Mouse (Mus musculus) embryonic facial prominence, embryonic 12.5 days (tissue): Measurements from ENCODE around the gene Serpinb1b. TPM values are rescaled to one million over a fixed set of nuclear protein-coding genes. Genes with fewer than 3 reads are reported as not detected.
"Not testable (repeated sequence)": the region's sequence is repeated elsewhere in the genome, so short reads cannot be mapped to it uniquely, and the experiment has no call there.

Experiments
- ATAC-seq: fragments of 200-750 bp; cut with Nextera tagmentation; 2 replicates; pipeline ENCODE4 v1.8.0; 2017; ENCODE audit not compliant: insufficient number of reproducible peaks, insufficient read depth, low FRiP score, low TSS enrichment
- H3K27ac ChIP-seq: fragments of 300-500 bp; sonication (generic); 2 replicates; pipeline ENCODE4 v1.5.1; 2016; ENCODE audit warnings: mild to moderate bottlenecking
- H3K27me3 ChIP-seq: fragments of 300-500 bp; sonication (generic); 2 replicates; pipeline ENCODE4 v1.6.1; 2016; ENCODE audit warnings: mild to moderate bottlenecking, moderate library complexity
- H3K36me3 ChIP-seq: fragments of 300-500 bp; sonication (generic); 2 replicates; pipeline ENCODE4 v1.6.1; 2016; ENCODE audit warnings: mild to moderate bottlenecking
- H3K4me1 ChIP-seq: fragments of 300-500 bp; sonication (generic); 2 replicates; pipeline ENCODE4 v1.6.1; 2016
- H3K4me2 ChIP-seq: fragments of 300-500 bp; sonication (generic); replicated peaks from 2 replicates; pipeline ENCODE4 v1.6.1; 2016; ENCODE audit warnings: mild to moderate bottlenecking, moderate library complexity
- H3K4me3 ChIP-seq: fragments of 300-500 bp; sonication (generic); 2 replicates; pipeline ENCODE4 v1.5.1; 2016; ENCODE audit warnings: mild to moderate bottlenecking
- H3K9ac ChIP-seq: fragments of 300-500 bp; sonication (generic); 2 replicates; pipeline ENCODE4 v1.6.1; 2016; ENCODE audit warnings: mild to moderate bottlenecking, moderate library complexity
- H3K9me3 ChIP-seq: fragments of 300-500 bp; sonication (generic); 2 replicates; pipeline ENCODE4 v1.6.1; 2016; ENCODE audit warnings: mild to moderate bottlenecking, moderate library complexity
- WGBS: fragments of 180-500 bp; shearing (Covaris S2); methylation state at CpG from one replicate; pipeline ENCODE4 v1.1.7; 2016; 5-methylcytosine and 5-hydroxymethylcytosine counted together
- polyA plus RNA-seq: library from polyadenylated mRNA; unstranded; fragments of >200 nt; fragmentation: Nextera tagmentation; extraction: Ambion mirVana; gene quantifications from 2 replicates; pipeline ENCODE4 v1.2.1, GENCODE M21; 2016

Serpinb1b gene
- 0.15 and 1.3 TPM in 2 replicates for polyA plus RNA-seq

DNA sequence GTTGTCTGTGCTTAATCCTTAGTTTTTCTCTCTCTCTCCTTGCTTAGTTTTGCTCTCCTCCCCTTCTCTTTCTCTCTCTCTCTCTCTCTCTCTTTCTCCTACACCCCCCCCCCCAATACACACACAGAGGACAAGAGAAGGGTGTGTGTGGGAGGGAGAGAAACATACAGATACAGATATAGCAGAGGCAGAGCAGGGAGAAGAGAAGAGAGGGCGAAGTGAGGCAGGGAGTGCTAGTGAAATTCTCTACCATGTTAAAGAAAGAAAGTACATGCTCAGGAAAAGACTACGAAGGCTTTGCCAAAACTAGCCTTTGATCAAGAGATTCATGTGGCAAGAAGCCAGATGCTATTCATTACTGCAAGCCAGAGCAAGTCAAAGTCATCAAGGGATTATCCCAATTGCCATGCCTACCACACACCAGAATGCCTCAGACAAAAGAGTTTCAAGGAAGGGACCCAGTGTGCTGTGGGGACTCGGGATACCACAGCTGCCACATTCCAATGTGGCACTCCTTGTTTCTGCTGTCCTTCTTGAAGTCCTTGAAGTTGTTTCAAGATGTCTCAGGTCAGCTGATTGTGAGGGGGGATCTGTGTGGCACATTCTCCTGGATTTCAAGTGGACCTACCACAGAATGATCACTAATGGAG is at the start of gene Serpinb1b:
Gene Serpinb1b (plus strand): TSS at position 520 of the 650 bp plus-strand sequence.
- H3K4me2 ChIP-seq, result no peak within 1 kb of the TSS
- no peaks in the 10 kb centered on the region for H3K27me3 ChIP-seq
- H3K9ac ChIP-seq, result no peak within 1 kb of the TSS
- 31% methylated on average over 3 of the region's 3 CpGs for WGBS
- H3K9me3 ChIP-seq, result no peaks in the 10 kb centered on the region
- H3K4me3 ChIP-seq, result no peak within 1 kb of the TSS
- ATAC-seq, result no peak
- H3K4me1 ChIP-seq, result no peaks in the 10 kb centered on the region
- H3K36me3 ChIP-seq, result no peaks in the 10 kb centered on the region
- no peak within 1 kb of the TSS for H3K27ac ChIP-seq

DNA sequence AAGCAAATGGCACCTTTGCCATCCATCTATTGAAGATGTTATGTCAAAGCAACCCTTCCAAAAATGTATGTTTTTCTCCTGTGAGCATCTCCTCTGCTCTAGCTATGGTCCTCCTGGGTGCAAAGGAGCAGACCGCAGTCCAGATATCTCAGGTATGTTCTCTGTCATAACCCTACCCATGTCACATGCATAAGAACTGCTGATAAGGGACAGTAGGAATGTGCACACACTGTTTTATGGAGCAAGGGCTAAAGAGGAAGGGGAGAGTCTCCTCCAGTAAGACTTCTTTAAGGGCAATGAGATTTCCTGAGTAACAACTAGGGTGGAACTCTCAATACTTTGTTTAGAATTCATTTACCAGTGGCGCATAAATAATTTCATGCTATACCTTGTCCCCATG is 48.9 kb upstream of the Serpinb1b start:
- not testable (repeated sequence) for H3K9me3 ChIP-seq, ATAC-seq, H3K27me3 ChIP-seq, H3K4me1 ChIP-seq, H3K4me2 ChIP-seq, H3K36me3 ChIP-seq, H3K9ac ChIP-seq, H3K27ac ChIP-seq, H3K4me3 ChIP-seq
- WGBS, result 100% methylated on average over 2 of the region's 2 CpGs

DNA sequence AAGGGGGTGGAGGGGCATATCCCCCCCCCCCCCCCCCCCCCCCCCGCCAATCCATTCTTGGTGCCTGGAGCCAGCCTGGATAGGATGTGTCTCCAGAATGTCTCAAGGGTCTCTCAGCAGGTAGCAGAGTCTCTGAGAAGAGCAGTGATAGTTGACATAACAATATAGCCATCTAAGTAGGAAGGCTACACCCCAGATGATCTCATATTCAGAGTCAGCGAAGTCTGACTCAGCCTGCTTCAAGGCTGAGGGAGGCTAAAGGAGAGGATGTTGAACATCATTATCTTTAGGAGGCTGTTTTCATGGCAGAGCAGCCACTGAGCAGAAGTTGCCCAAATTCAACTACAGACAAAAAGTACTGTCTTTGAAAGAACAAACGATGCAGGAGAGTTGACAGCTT is 48.1 kb upstream of the Serpinb1b start:
- H3K4me2 ChIP-seq, result no peak overlapping the region
- H3K9me3 ChIP-seq, result no peaks in the 10 kb centered on the region
- no peaks in the 10 kb centered on the region for H3K4me1 ChIP-seq
- 79% methylated on average over 3 of the region's 3 CpGs for WGBS
- no peak overlapping the region for H3K9ac ChIP-seq
- H3K36me3 ChIP-seq, result no peaks in the 10 kb centered on the region
- no peak for ATAC-seq
- no peak overlapping the region for H3K27ac ChIP-seq
- H3K27me3 ChIP-seq, result no peaks in the 10 kb centered on the region
- no peak overlapping the region for H3K4me3 ChIP-seq

DNA sequence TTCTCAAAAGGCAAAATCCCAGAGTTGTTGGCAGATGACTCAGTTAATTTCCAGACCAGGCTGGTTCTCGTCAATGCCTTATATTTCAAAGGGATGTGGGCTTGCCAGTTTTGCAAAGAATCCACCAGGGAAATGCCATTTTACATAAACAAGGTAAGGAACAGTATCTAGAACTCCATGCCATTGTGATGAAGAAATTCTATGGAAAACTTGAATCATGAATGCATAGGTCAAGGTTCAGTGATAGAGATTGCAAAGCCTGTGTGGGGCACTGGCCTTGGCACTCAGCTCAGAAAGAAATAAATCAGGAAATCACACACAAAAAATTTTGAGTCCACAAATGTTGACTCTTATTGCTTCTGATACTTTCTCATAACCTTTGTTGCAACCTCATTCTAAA is 42.9 kb upstream of the Serpinb1b start:
- H3K9me3 ChIP-seq, result no peaks in the 10 kb centered on the region
- ATAC-seq, result no peak
- no peak overlapping the region for H3K27ac ChIP-seq
- WGBS, result 62% methylated on average over 1 of the region's 1 CpGs
- no peak overlapping the region for H3K4me2 ChIP-seq
- no peaks in the 10 kb centered on the region for H3K36me3 ChIP-seq
- no peak overlapping the region for H3K4me3 ChIP-seq
- no peaks in the 10 kb centered on the region for H3K27me3 ChIP-seq
- H3K4me1 ChIP-seq, result no peaks in the 10 kb centered on the region
- no peak overlapping the region for H3K9ac ChIP-seq

DNA sequence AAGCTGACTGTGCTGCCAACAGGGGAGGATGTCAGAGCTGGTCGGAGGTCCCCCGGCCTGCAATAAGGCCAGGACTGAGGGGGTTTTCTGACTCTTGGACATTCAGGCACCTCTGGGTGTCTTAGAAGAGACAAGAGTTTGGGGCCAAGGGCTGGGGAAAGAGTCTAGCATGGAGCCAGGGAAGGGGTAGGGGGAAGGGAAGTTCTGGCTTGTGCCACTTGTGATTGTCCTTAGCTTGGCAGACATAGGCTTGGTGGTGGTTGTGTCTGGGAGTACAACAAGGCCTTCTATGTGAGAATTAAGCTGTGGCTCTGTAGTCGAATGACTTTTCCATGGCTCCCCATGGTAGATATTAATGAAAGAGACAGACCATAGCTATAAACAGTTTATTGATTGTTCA is 34.8 kb upstream of the Serpinb1b start:
- no peaks in the 10 kb centered on the region for H3K9me3 ChIP-seq
- no peak overlapping the region for H3K4me2 ChIP-seq
- no peak overlapping the region for H3K27ac ChIP-seq
- no peak overlapping the region for H3K4me3 ChIP-seq
- no peak for ATAC-seq
- no peaks in the 10 kb centered on the region for H3K27me3 ChIP-seq
- no peaks in the 10 kb centered on the region for H3K4me1 ChIP-seq
- WGBS, result 95% methylated on average over 3 of the region's 3 CpGs
- no peak overlapping the region for H3K9ac ChIP-seq
- H3K36me3 ChIP-seq, result no peaks in the 10 kb centered on the region

DNA sequence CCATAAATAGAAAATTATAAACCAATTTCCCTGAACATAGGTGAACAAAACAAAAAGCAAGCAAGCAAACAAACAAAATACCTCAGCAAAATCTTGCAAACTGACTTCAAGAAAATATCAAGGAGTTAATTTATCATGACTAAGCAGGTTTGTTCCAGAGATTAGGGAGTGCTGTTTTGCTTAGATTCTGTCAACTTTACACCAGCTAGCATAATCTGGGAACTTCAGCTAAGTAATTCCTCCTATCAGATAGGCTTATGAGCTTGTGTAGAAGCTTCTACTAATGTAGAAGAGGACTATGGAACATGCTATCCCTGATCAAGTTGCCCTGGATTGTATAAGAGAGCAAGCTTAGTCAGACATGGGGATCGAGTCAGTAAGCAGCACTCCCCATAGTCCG is 31.1 kb upstream of the Serpinb1b start:
- no peak overlapping the region for H3K4me2 ChIP-seq
- no peaks in the 10 kb centered on the region for H3K4me1 ChIP-seq
- WGBS, result 92% methylated on average over 2 of the region's 2 CpGs
- H3K9ac ChIP-seq, result no peak overlapping the region
- ATAC-seq, result no peak
- H3K36me3 ChIP-seq, result no peaks in the 10 kb centered on the region
- H3K27ac ChIP-seq, result no peak overlapping the region
- H3K9me3 ChIP-seq, result no peaks in the 10 kb centered on the region
- H3K27me3 ChIP-seq, result no peaks in the 10 kb centered on the region
- H3K4me3 ChIP-seq, result no peak overlapping the region

DNA sequence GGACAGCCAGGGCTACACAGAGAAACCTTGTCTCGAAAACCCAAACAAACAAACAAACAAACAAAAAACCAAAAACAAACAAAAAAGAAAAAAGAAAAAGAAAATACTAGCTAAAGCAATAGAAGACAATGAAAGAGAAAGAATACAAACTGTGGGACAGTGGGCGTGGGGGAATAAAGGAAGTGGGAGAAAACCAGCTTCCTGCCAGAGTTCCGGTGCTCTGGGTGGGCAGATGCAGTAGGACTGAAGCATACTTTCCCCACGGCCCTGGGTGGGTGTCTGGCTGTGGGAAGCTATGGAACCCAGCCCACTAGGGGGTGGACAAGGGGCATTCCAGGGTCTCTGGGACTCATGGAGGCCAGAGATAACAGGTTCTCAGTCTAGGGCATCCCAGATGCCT is 30.2 kb upstream of the Serpinb1b start:
- Histone ChIP-seq H3K4me3 (no peak overlapping the region), H3K27me3 (no peaks in the 10 kb centered on the region), H3K4me2 (no peak overlapping the region), H3K9ac (no peak overlapping the region), H3K9me3 (no peaks in the 10 kb centered on the region), H3K27ac (no peak overlapping the region), H3K4me1 (no peaks in the 10 kb centered on the region), H3K36me3 (no peaks in the 10 kb centered on the region)
- WGBS, result 85% methylated on average over 4 of the region's 4 CpGs
- ATAC-seq, result no peak

DNA sequence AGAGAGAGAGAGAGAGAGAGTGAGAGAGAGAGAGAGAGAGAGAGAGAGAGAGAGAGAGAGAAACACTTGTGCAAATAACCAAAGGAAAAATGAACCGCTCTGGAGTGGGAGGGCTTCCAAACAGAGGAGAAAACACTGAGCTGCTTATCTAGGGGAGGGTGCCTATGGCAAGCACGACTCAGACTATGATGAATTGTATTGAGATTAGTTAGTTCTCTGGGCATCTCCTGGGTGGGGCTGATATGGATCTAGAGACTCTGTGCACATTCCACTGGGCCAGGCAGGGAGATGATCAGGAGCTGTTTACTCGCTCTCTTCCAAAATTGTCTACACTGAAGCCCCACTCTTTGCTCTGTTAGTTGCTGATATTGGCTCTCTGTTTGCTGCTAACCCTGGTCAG is 26.7 kb upstream of the Serpinb1b start:
- no peak overlapping the region for H3K27ac ChIP-seq
- H3K4me2 ChIP-seq, result no peak overlapping the region
- ATAC-seq, result no peak
- WGBS, result 66% methylated on average over 3 of the region's 3 CpGs
- H3K9me3 ChIP-seq, result no peaks in the 10 kb centered on the region
- H3K4me3 ChIP-seq, result no peak overlapping the region
- H3K4me1 ChIP-seq, result no peaks in the 10 kb centered on the region
- H3K9ac ChIP-seq, result no peak overlapping the region
- no peaks in the 10 kb centered on the region for H3K27me3 ChIP-seq
- H3K36me3 ChIP-seq, result no peaks in the 10 kb centered on the region

DNA sequence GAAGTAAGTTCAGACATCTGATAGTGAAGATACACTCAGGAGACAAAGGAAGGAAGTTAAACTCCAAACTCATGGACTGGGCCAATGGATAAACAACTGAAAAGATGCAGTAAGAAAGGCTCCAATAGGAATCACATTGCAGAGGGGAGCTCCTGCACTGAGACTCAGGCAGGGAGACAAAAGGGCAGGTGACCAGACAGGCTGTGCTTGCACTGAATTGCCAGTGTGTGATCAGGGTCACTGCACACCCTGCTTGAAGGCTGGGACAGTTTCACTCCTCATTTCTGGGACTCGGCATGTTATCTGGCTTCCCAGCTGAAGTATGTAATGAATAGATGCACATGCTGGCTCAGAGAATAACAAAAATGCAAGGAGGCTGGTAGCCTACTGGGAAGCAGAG is 15.3 kb upstream of the Serpinb1b start:
- H3K27me3 ChIP-seq, result no peaks in the 10 kb centered on the region
- no peaks in the 10 kb centered on the region for H3K4me1 ChIP-seq
- H3K4me2 ChIP-seq, result no peak overlapping the region
- no peak overlapping the region for H3K9ac ChIP-seq
- H3K4me3 ChIP-seq, result no peak overlapping the region
- no peaks in the 10 kb centered on the region for H3K9me3 ChIP-seq
- no peak for ATAC-seq
- H3K27ac ChIP-seq, result no peak overlapping the region
- H3K36me3 ChIP-seq, result no peaks in the 10 kb centered on the region
- 79% methylated on average over 1 of the region's 1 CpGs for WGBS

DNA sequence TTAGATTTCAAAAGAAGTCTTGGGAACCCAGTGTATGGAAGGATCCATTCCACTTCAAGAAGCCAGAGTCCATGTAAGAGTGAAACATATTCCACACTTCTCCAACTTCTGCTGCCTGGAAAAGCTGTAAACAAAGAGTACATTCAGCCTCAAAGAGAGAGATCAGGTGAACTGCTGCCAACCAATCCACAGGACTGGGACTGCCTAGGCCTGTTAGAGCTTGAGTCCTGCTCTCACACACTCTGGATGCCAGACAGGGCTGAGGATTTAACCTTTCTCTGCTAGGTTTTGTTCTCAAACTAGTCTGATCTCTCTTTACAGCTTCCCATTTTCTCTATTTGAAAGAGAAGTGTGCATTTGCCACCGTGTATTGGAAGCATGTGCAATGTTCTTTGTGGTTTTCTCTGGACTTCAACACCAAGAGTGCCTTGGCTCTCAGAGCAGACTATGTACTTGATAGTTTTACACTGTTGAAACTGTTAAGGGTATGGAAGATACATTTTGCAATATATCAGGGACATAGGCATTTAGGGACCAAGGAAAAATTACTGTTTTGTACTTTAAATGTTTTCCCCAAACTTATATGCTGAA is 10.9 kb upstream of the Serpinb1b start:
- no peak overlapping the region for H3K27ac ChIP-seq
- no peak overlapping the region for H3K4me2 ChIP-seq
- no peaks in the 10 kb centered on the region for H3K36me3 ChIP-seq
- no peak overlapping the region for H3K4me3 ChIP-seq
- H3K4me1 ChIP-seq, result no peaks in the 10 kb centered on the region
- no peaks in the 10 kb centered on the region for H3K9me3 ChIP-seq
- H3K27me3 ChIP-seq, result no peaks in the 10 kb centered on the region
- ATAC-seq, result no peak
- 70% methylated on average over 1 of the region's 1 CpGs for WGBS
- H3K9ac ChIP-seq, result no peak overlapping the region

DNA sequence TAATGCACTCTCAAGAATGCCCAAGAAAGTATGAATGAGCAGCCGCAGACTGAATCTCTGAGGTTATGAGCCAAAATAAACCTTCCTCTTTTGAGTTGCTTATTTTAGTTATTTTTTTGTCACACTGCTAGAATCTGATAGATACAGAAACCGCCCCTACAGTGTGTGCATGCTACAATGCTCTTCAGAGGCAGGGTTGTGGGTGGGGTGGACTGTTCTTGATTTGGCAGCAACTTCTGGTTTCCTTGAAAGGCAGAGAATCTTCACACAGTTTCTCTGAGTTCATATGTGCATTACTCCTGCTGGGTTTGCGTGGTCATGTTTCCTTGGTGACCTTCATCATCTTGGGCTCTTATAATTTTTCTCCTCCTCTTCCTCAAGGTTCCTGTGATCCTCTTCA is 10.2 kb upstream of the Serpinb1b start:
- whole genome bisulfite sequencing, result 78% methylated on average over 3 of the region's 3 CpGs
- H3K27ac ChIP-seq, result no peak overlapping the region
- H3K4me3 ChIP-seq, result no peak overlapping the region
- H3K27me3 ChIP-seq, result no peaks in the 10 kb centered on the region
- H3K4me2 ChIP-seq, result no peak overlapping the region
- ATAC-seq, result no peak
- H3K4me1 ChIP-seq, result no peaks in the 10 kb centered on the region
- no peak overlapping the region for H3K9ac ChIP-seq
- no peaks in the 10 kb centered on the region for H3K9me3 ChIP-seq
- no peaks in the 10 kb centered on the region for H3K36me3 ChIP-seq

DNA sequence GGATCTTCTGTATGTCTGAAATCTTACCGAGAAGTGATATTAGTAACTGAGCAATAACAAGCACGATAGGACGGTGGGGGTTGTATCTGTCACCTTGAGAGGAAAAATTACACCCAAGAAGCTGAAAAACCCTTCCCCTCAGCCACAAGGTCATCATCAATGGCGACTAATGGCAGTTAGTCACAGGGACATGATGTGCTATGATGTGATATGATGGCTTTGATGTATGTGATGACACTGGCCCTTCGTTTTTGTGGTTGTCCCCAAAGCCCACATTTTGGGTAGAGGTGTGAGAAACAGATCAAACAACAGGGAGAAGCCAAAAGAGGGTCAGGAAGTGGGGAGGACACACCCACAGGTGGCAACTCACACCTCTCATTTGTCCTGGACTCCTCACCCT is 6.6 kb upstream of the Serpinb1b start:
- no peak overlapping the region for H3K27ac ChIP-seq
- no peak overlapping the region for H3K4me2 ChIP-seq
- H3K27me3 ChIP-seq, result no peaks in the 10 kb centered on the region
- WGBS, result 78% methylated on average over 5 of the region's 5 CpGs
- H3K4me1 ChIP-seq, result no peaks in the 10 kb centered on the region
- H3K36me3 ChIP-seq, result no peaks in the 10 kb centered on the region
- ATAC-seq, result no peak
- no peak overlapping the region for H3K4me3 ChIP-seq
- H3K9me3 ChIP-seq, result no peaks in the 10 kb centered on the region
- H3K9ac ChIP-seq, result no peak overlapping the region
